Comparison of ENCODE assay signal across 26 mouse cellular contexts in genomic region chr11:50277706-50278105, GRCm38 (mm10). TPM values are rescaled to one million over a fixed set of nuclear protein-coding genes. Genes with fewer than 3 reads are reported as not detected.
DNase-seq lines count a peak whose midpoint lies in the region; ATAC-seq and TF ChIP-seq lines count a peak whose summit lies in the region.
"Had no signal": no experiment of that assay in that cellular context is flagged by ENCODE, and none has a peak within 500 bp of the region (broad histone marks: within the 10 kb centered on the region; RNA-seq: fewer than 3 reads in every experiment).

No protein-coding gene starts in this region.

- no peaks in the 10 kb centered on the region for H3K27me3 ChIP-seq in megakaryocyte, embryonic 14.5 days (replicated peaks)
- H3K27me3 ChIP-seq: embryonic facial prominence, embryonic 12.5 days; embryonic facial prominence, embryonic 15.5 days; forebrain, embryonic 12.5 days; forebrain, embryonic 15.5 days; heart, embryonic 13.5 days; hindbrain, embryonic 12.5 days; hindbrain, embryonic 15.5 days; Patski had no signal

- intact Hi-C loops in heart, postnatal 25 days (cut with DNase I), result no loop called here

- no peaks in the 10 kb centered on the region for H3K9me3 ChIP-seq in megakaryocyte, embryonic 14.5 days
- H3K9me3 ChIP-seq in ES-E14 (ENCODE audit: control insufficient read depth, insufficient read depth, low read depth, low read length), result no peaks in the 10 kb centered on the region
- H3K9me3 ChIP-seq: embryonic facial prominence, embryonic 12.5 days; embryonic facial prominence, embryonic 15.5 days; forebrain, embryonic 12.5 days; forebrain, embryonic 15.5 days; G1E; heart, embryonic 13.5 days; hindbrain, embryonic 12.5 days; hindbrain, embryonic 15.5 days had no signal

- H3K4me1 ChIP-seq in megakaryocyte, embryonic 14.5 days, result peaks cover 91% of the 10 kb centered on the region
- peaks cover 6 to 13% of the 10 kb centered on the region in 2 experiments for H3K4me1 ChIP-seq in ES-E14 (ENCODE audit: control insufficient read depth in 2 of 2, insufficient read depth in 2 of 2, low read length in 2 of 2, poor library complexity in 1 of 2)
- H3K4me1 ChIP-seq: embryonic facial prominence, embryonic 12.5 days; forebrain, embryonic 12.5 days had no signal

- 0 out of 2 replicates have a peak overlapping the region, but pooled peaks have one; percentile 31 for H3K9ac ChIP-seq in ES-E14 (ENCODE audit: insufficient read depth, low read depth, low read length, poor library complexity, severe bottlenecking)
- H3K9ac ChIP-seq: embryonic facial prominence, embryonic 12.5 days; embryonic facial prominence, embryonic 15.5 days; forebrain, embryonic 12.5 days; forebrain, embryonic 15.5 days; heart, embryonic 13.5 days; hindbrain, embryonic 12.5 days; hindbrain, embryonic 15.5 days had no signal

- ATAC-seq in megakaryocyte, adult 5-6 weeks (ENCODE audit: poor library complexity, severe bottlenecking), result no peak
- ATAC-seq: forebrain, embryonic 15.5 days; Patski had no signal

- peak; percentile 77 for DNase-seq in heart, adult 11 months
- DNase-seq in heart, postnatal 25 days (ENCODE audit: low spot score), result no peak
- no peak for DNase-seq in ES-E14 (ENCODE audit: low read depth, low spot score)
- no peak for DNase-seq in kidney, postnatal 14 days
- DNase-seq: adrenal gland, adult 2 months; adrenal gland, postnatal 14 days; cerebellum, adult 11 months; cerebellum, adult 2 months; cerebellum, adult 9-11 months; cerebellum, postnatal 25 days; gastrocnemius, postnatal 10 days; gastrocnemius, postnatal 36 days; heart, postnatal 14 days had no signal

- H3K36me3 ChIP-seq in megakaryocyte, embryonic 14.5 days (replicated peaks; ENCODE audit: low read length), result peaks cover 45% of the 10 kb centered on the region
- no peaks in the 10 kb centered on the region; the same call in 1 of the 2 replicates for H3K36me3 ChIP-seq in ES-E14 (ENCODE audit: control insufficient read depth, insufficient read depth, low read length, poor library complexity, severe bottlenecking)

- in situ Hi-C loops in ES-E14 (cut with MboI; ENCODE audit: low sequenced_read_pairs in 2 of 2, unreplicated experiment in 2 of 2), result no loop called here

- no peak overlapping the region for H3K27ac ChIP-seq in ES-E14 (ENCODE audit: insufficient read depth, low read depth, low read length, poor library complexity, severe bottlenecking)
- H3K27ac ChIP-seq: embryonic facial prominence, embryonic 12.5 days; embryonic facial prominence, embryonic 15.5 days; forebrain, embryonic 12.5 days; forebrain, embryonic 15.5 days; heart, embryonic 13.5 days; hindbrain, embryonic 12.5 days; hindbrain, embryonic 15.5 days had no signal

- H3K4me3 ChIP-seq in megakaryocyte, embryonic 14.5 days (replicated peaks), result peak overlapping the region; percentile 28
- no peak overlapping the region for H3K4me3 ChIP-seq in ES-E14 (ENCODE audit: insufficient read depth in 1 of 2, low read depth in 1 of 2, low read length in 2 of 2, poor library complexity in 1 of 2, severe bottlenecking in 1 of 2)
- H3K4me3 ChIP-seq: embryonic facial prominence, embryonic 12.5 days; embryonic facial prominence, embryonic 15.5 days; erythroblast, embryonic 14.5 days; forebrain, embryonic 12.5 days; forebrain, embryonic 15.5 days; heart, embryonic 13.5 days; hindbrain, embryonic 12.5 days; hindbrain, embryonic 15.5 days had no signal

TF ChIP-seq in ES-E14, 5 proteins besides CTCF, POLR2A, EP300 and RAD21:
- TF ChIP-seq CHD2 (IDR thresholded peaks at IDR 0.05; ENCODE audit: low read depth, low read length) (no peak), HCFC1 (IDR thresholded peaks at IDR 0.05; ENCODE audit: borderline replicate concordance, insufficient read depth, low read length) (no peak), MAFK (IDR thresholded peaks at IDR 0.05; ENCODE audit: insufficient read depth, low read depth, low read length) (no peak), ZC3H11A (IDR thresholded peaks at IDR 0.05; ENCODE audit: borderline replicate concordance, low read depth, low read length) (no peak), ZNF384 (IDR thresholded peaks at IDR 0.05; ENCODE audit: low read depth, low read length) (no peak)

RNA-seq across cellular contexts. Expression of gene Maml1, which starts 14.4 kb away (rescaled TPM):
- 10 to 100 TPM; 11.5 to 12.9 TPM for total RNA-seq in heart, postnatal 25 days (2021)
- polyA plus RNA-seq in megakaryocyte, embryonic 14.5 days (2012; ENCODE audit: insufficient read depth, low replicate concordance), result 4.5 and 8.3 TPM in 2 replicates
- 28.0 and 30.6 TPM in 2 replicates for total RNA-seq in megakaryocyte, adult 5-6 weeks (2015)
- total RNA-seq in megakaryocyte, adult 5-6 weeks (2017), result 8.8 and 11.7 TPM in 2 replicates
- total RNA-seq in ES-E14 (2012; rRNA removed), result 7.4 and 7.6 TPM in 2 replicates

RNA-seq across cellular contexts. Expression of gene Ltc4s, which starts 39.3 kb away (rescaled TPM):
- total RNA-seq in heart, postnatal 25 days (2021), result 1 to 10 TPM; 4.8 to 7.8 TPM
- polyA plus RNA-seq in megakaryocyte, embryonic 14.5 days (2012; ENCODE audit: insufficient read depth, low replicate concordance), result 10.5 and 22.9 TPM in 2 replicates
- not detected in 2 replicates for total RNA-seq in megakaryocyte, adult 5-6 weeks (2015)
- total RNA-seq in megakaryocyte, adult 5-6 weeks (2017), result 0.66 TPM in 1 of 2 replicates, not detected in the other
- total RNA-seq in ES-E14 (2012; rRNA removed), result 1.9 and 2.3 TPM in 2 replicates
- total RNA-seq: G1E; granulocyte monocyte progenitor cell, adult 5-6 weeks had no signal
- polyA plus RNA-seq: erythroblast, embryonic 14.5 days; G1E; Patski had no signal

RNA-seq across cellular contexts. Expression of gene Canx, which starts 47.8 kb away (rescaled TPM):
- total RNA-seq in heart, postnatal 25 days (2021), result 100 to 1,000 TPM; 266 to 295 TPM
- 4.5 and 79.1 TPM in 2 replicates for polyA plus RNA-seq in megakaryocyte, embryonic 14.5 days (2012; ENCODE audit: insufficient read depth, low replicate concordance)
- 242 and 264 TPM in 2 replicates for total RNA-seq in megakaryocyte, adult 5-6 weeks (2015)
- total RNA-seq in megakaryocyte, adult 5-6 weeks (2017), result 684 and 685 TPM in 2 replicates
- total RNA-seq in ES-E14 (2012; rRNA removed), result 970 and 1,175 TPM in 2 replicates
